In genomic region chr9:53829866-53830209, GRCm38 (mm10) we compare ENCODE assay signal across 8 mouse cellular contexts. TPM values are rescaled to one million over a fixed set of nuclear protein-coding genes. Genes with fewer than 3 reads are reported as not detected.
DNase-seq lines count a peak whose midpoint lies in the region; ATAC-seq lines count a peak whose summit lies in the region.

No protein-coding gene starts in this region.

- H3K4me3 ChIP-seq in kidney, embryonic 15.5 days (replicated peaks): peak overlapping the region; percentile 49
- peak overlapping the region; percentile 35; the same call in 1 of the 2 replicates for H3K4me3 ChIP-seq in embryonic facial prominence, embryonic 11.5 days (ENCODE audit: low read depth, low read length)
- peak overlapping the region; percentile 52 for H3K4me3 ChIP-seq in hindbrain, embryonic 16.5 days (ENCODE audit: low read length)
- peak overlapping the region; percentile 50 for H3K4me3 ChIP-seq in midbrain, embryonic 16.5 days (ENCODE audit: low read depth, low read length)

- H3K9ac ChIP-seq in kidney, embryonic 15.5 days: peak overlapping the region; percentile 43
- peak overlapping the region; percentile 50; the same call in 1 of the 2 replicates for H3K9ac ChIP-seq in embryonic facial prominence, embryonic 11.5 days (replicated peaks; ENCODE audit: low read length)
- H3K9ac ChIP-seq in hindbrain, embryonic 16.5 days (ENCODE audit: low read depth, low read length): peak overlapping the region; percentile 62
- peak overlapping the region; percentile 76 for H3K9ac ChIP-seq in midbrain, embryonic 16.5 days (ENCODE audit: low read depth, low read length)

- 43% methylated on average over 2 of the region's 2 CpGs for WGBS in kidney, embryonic 15.5 days
- WGBS in embryonic facial prominence, embryonic 11.5 days: 53% methylated on average over 2 of the region's 2 CpGs
- WGBS in hindbrain, embryonic 16.5 days: 27% methylated on average over 2 of the region's 2 CpGs
- 19% methylated on average over 2 of the region's 2 CpGs for WGBS in midbrain, embryonic 16.5 days

- no peak for ATAC-seq in kidney, embryonic 15.5 days (replicated peaks; ENCODE audit: low FRiP score)
- ATAC-seq in embryonic facial prominence, embryonic 11.5 days (replicated peaks; ENCODE audit: insufficient number of reproducible peaks, low FRiP score, low TSS enrichment, low read depth): no peak
- ATAC-seq in hindbrain, embryonic 16.5 days: peak; percentile 71
- ATAC-seq in midbrain, embryonic 16.5 days: peak; percentile 69; the same call in 1 of the 2 replicates
- no peak for ATAC-seq in megakaryocyte-erythroid progenitor cell, adult 5-6 weeks (replicated peaks; ENCODE audit: low FRiP score, low TSS enrichment, poor library complexity, severe bottlenecking)

- peaks cover 17% of the 10 kb centered on the region for H3K27me3 ChIP-seq in kidney, embryonic 15.5 days
- no peaks in the 10 kb centered on the region for H3K27me3 ChIP-seq in embryonic facial prominence, embryonic 11.5 days (ENCODE audit: control insufficient read depth, insufficient read depth, low read length)
- no peaks in the 10 kb centered on the region for H3K27me3 ChIP-seq in hindbrain, embryonic 16.5 days (replicated peaks; ENCODE audit: control insufficient read depth, insufficient read depth, low read length)
- no peaks in the 10 kb centered on the region for H3K27me3 ChIP-seq in midbrain, embryonic 16.5 days (ENCODE audit: control insufficient read depth, insufficient read depth, low read depth, low read length)

- H3K36me3 ChIP-seq in kidney, embryonic 15.5 days: no peaks in the 10 kb centered on the region
- H3K36me3 ChIP-seq in embryonic facial prominence, embryonic 11.5 days (replicated peaks; ENCODE audit: control insufficient read depth, insufficient read depth, low read depth, low read length): no peaks in the 10 kb centered on the region
- no peaks in the 10 kb centered on the region for H3K36me3 ChIP-seq in hindbrain, embryonic 16.5 days (ENCODE audit: control insufficient read depth, insufficient read depth, low read length)
- H3K36me3 ChIP-seq in midbrain, embryonic 16.5 days (ENCODE audit: control insufficient read depth, insufficient read depth, low read length): no peaks in the 10 kb centered on the region

- peaks cover 4% of the 10 kb centered on the region; the same call in 1 of the 2 replicates for H3K4me1 ChIP-seq in kidney, embryonic 15.5 days
- H3K4me1 ChIP-seq in embryonic facial prominence, embryonic 11.5 days (ENCODE audit: control insufficient read depth, insufficient read depth, low read length): no peaks in the 10 kb centered on the region
- H3K4me1 ChIP-seq in hindbrain, embryonic 16.5 days (ENCODE audit: control insufficient read depth, insufficient read depth, low read depth, low read length): no peaks in the 10 kb centered on the region
- H3K4me1 ChIP-seq in midbrain, embryonic 16.5 days (ENCODE audit: control insufficient read depth, insufficient read depth, low read length): no peaks in the 10 kb centered on the region; the same call in 1 of the 2 replicates

- DNase-seq in kidney, postnatal 25 days: no peak
- DNase-seq in embryonic facial prominence, embryonic 11.5 days (ENCODE audit: low spot score): peak; percentile 3
- no peak for DNase-seq in embryo, embryonic 10 days (ENCODE audit: low spot score)
- DNase-seq in urinary bladder, postnatal 4 days (ENCODE audit: low spot score in 2 of 2): no peak

- no peaks in the 10 kb centered on the region for H3K9me3 ChIP-seq in kidney, embryonic 15.5 days (replicated peaks)
- H3K9me3 ChIP-seq in embryonic facial prominence, embryonic 11.5 days (replicated peaks; ENCODE audit: control insufficient read depth, low read length): no peaks in the 10 kb centered on the region
- no peaks in the 10 kb centered on the region for H3K9me3 ChIP-seq in hindbrain, embryonic 16.5 days (ENCODE audit: control insufficient read depth, low read length)
- no peaks in the 10 kb centered on the region for H3K9me3 ChIP-seq in midbrain, embryonic 16.5 days (replicated peaks; ENCODE audit: control insufficient read depth, low read length, poor library complexity, severe bottlenecking)

- H3K4me2 ChIP-seq in kidney, embryonic 15.5 days: peak overlapping the region; percentile 66
- H3K4me2 ChIP-seq in embryonic facial prominence, embryonic 11.5 days (ENCODE audit: low read depth, low read length): peak overlapping the region; percentile 53
- peak overlapping the region; percentile 68 for H3K4me2 ChIP-seq in hindbrain, embryonic 16.5 days (ENCODE audit: low read length)
- H3K4me2 ChIP-seq in midbrain, embryonic 16.5 days (ENCODE audit: low read length): peak overlapping the region; percentile 82

- no peak overlapping the region for H3K27ac ChIP-seq in kidney, embryonic 15.5 days
- no peak overlapping the region for H3K27ac ChIP-seq in embryonic facial prominence, embryonic 11.5 days (replicated peaks; ENCODE audit: low read depth, low read length)
- peak overlapping the region; percentile 78 for H3K27ac ChIP-seq in hindbrain, embryonic 16.5 days (ENCODE audit: low read depth, low read length)
- H3K27ac ChIP-seq in midbrain, embryonic 16.5 days (ENCODE audit: low read length): peak overlapping the region; percentile 85

RNA-seq across cellular contexts. Expression of gene Sln, which starts 20.1 kb away (rescaled TPM):
- polyA plus RNA-seq in kidney, embryonic 15.5 days (2015; fragmentation: Nextera tagmentation; extraction: Ambion mirVana): 8.7 and 19.3 TPM in 2 replicates
- 1.2 and 2.0 TPM in 2 replicates for polyA plus RNA-seq in embryonic facial prominence, embryonic 11.5 days (2014; fragmentation: Nextera tagmentation; extraction: Ambion mirVana)
- polyA plus RNA-seq in hindbrain, embryonic 16.5 days (2015; fragmentation: Nextera tagmentation; extraction: Ambion mirVana): 0.19 and 8.8 TPM in 2 replicates
- polyA plus RNA-seq in midbrain, embryonic 16.5 days (2015; fragmentation: Nextera tagmentation; extraction: Ambion mirVana): 0.31 TPM in 1 of 2 replicates, not detected in the other
- total RNA-seq in megakaryocyte-erythroid progenitor cell, adult 5-6 weeks (2014; fragmentation: Nextera tagmentation): not detected in 2 replicates
- not detected in 2 replicates for total RNA-seq in megakaryocyte-erythroid progenitor cell, adult 5-6 weeks (2017)

RNA-seq across cellular contexts. Expression of gene Slc35f2, which starts 58.5 kb away (rescaled TPM):
- polyA plus RNA-seq in kidney, embryonic 15.5 days (2015; fragmentation: Nextera tagmentation; extraction: Ambion mirVana): 14.4 and 15.9 TPM in 2 replicates
- polyA plus RNA-seq in embryonic facial prominence, embryonic 11.5 days (2014; fragmentation: Nextera tagmentation; extraction: Ambion mirVana): 5.4 and 6.0 TPM in 2 replicates
- polyA plus RNA-seq in hindbrain, embryonic 16.5 days (2015; fragmentation: Nextera tagmentation; extraction: Ambion mirVana): 20.4 and 23.5 TPM in 2 replicates
- 12.2 and 14.3 TPM in 2 replicates for polyA plus RNA-seq in midbrain, embryonic 16.5 days (2015; fragmentation: Nextera tagmentation; extraction: Ambion mirVana)
- 3.2 and 3.3 TPM in 2 replicates for total RNA-seq in megakaryocyte-erythroid progenitor cell, adult 5-6 weeks (2014; fragmentation: Nextera tagmentation)
- 1.6 and 2.7 TPM in 2 replicates for total RNA-seq in megakaryocyte-erythroid progenitor cell, adult 5-6 weeks (2017)

Comparison
In these comparisons a context has a peak if more than half of its experiments do, and no peak if none do; other contexts are left out.
1. ATAC-seq: peak in hindbrain, embryonic 16.5 days (single experiment) and midbrain, embryonic 16.5 days (single experiment); none in kidney, embryonic 15.5 days (single experiment), embryonic facial prominence, embryonic 11.5 days (single experiment) and megakaryocyte-erythroid progenitor cell, adult 5-6 weeks (single experiment).
2. H3K27ac ChIP-seq: peak in hindbrain, embryonic 16.5 days (single experiment) and midbrain, embryonic 16.5 days (single experiment); none in kidney, embryonic 15.5 days (single experiment) and embryonic facial prominence, embryonic 11.5 days (single experiment).
3. Peak in every context shown above with its lines, with median percentiles within 50 percentile points of each other: H3K4me2 ChIP-seq, H3K4me3 ChIP-seq and H3K9ac ChIP-seq.